Mouse (Mus musculus) midbrain, embryonic 16.5 days (tissue): Measurements from ENCODE around the gene Klc4. TPM values are rescaled to one million over a fixed set of nuclear protein-coding genes. Genes with fewer than 3 reads are reported as not detected.

ENCODE experiments used
- ATAC-seq: fragments of 200-750 bp; cut with Nextera tagmentation; 2 replicates; pipeline ENCODE4 v1.8.0; 2017; ENCODE audit warnings: moderate TSS enrichment
- H3K27ac ChIP-seq: fragments of 300-500 bp; sonication (generic); 2 replicates; pipeline ENCODE4 v1.5.1; 2014; ENCODE audit warnings: mild to moderate bottlenecking, low read length, mixed read lengths
- H3K27me3 ChIP-seq: fragments of 300-500 bp; sonication (generic); 2 replicates; pipeline ENCODE4 v1.6.1; 2014; ENCODE audit warnings: low read depth, low read length, mixed read lengths; ENCODE audit not compliant: control insufficient read depth, insufficient read depth
- H3K36me3 ChIP-seq: fragments of 300-500 bp; sonication (generic); 2 replicates; pipeline ENCODE4 v1.6.1; 2014; ENCODE audit warnings: mild to moderate bottlenecking, low read length, moderate library complexity, mixed read lengths; ENCODE audit not compliant: control insufficient read depth, insufficient read depth
- H3K4me1 ChIP-seq: fragments of 300-500 bp; sonication (generic); 2 replicates; pipeline ENCODE4 v1.6.1; 2014; ENCODE audit warnings: mild to moderate bottlenecking, low read length, mixed read lengths; ENCODE audit not compliant: control insufficient read depth, insufficient read depth
- H3K4me2 ChIP-seq: fragments of 300-500 bp; sonication (generic); 2 replicates; pipeline ENCODE4 v1.6.1; 2014; ENCODE audit warnings: mild to moderate bottlenecking, low read length, mixed read lengths
- H3K4me3 ChIP-seq: fragments of 300-500 bp; sonication (generic); 2 replicates; pipeline ENCODE4 v1.5.1; 2014; ENCODE audit warnings: low read depth, mild to moderate bottlenecking, low read length, moderate library complexity, mixed read lengths
- H3K9ac ChIP-seq: fragments of 300-500 bp; sonication (generic); 2 replicates; pipeline ENCODE4 v1.6.1; 2014; ENCODE audit warnings: low read depth, low read length, mixed read lengths
- H3K9me3 ChIP-seq: fragments of 300-500 bp; sonication (generic); replicated peaks from 2 replicates; pipeline ENCODE4 v1.6.1; 2014; ENCODE audit warnings: mild to moderate bottlenecking, low read length, mixed read lengths; ENCODE audit not compliant: control insufficient read depth, poor library complexity, severe bottlenecking
- WGBS: fragments of 180-500 bp; shearing (Covaris S2); extraction: QIAGEN DNeasy Blood & Tissue Kit; methylation state at CpG from one replicate; pipeline ENCODE4 v1.1.7; 2014; 5-methylcytosine and 5-hydroxymethylcytosine counted together
- polyA plus RNA-seq: library from polyadenylated mRNA; unstranded; fragments of >200 nt; fragmentation: Nextera tagmentation; extraction: Ambion mirVana; gene quantifications from 2 replicates; pipeline ENCODE4 v1.2.1, GENCODE M21; 2015

The Klc4 gene
- polyA plus RNA-seq, 1 experiment from 2014 or later, result 32.4 TPM

DNA sequence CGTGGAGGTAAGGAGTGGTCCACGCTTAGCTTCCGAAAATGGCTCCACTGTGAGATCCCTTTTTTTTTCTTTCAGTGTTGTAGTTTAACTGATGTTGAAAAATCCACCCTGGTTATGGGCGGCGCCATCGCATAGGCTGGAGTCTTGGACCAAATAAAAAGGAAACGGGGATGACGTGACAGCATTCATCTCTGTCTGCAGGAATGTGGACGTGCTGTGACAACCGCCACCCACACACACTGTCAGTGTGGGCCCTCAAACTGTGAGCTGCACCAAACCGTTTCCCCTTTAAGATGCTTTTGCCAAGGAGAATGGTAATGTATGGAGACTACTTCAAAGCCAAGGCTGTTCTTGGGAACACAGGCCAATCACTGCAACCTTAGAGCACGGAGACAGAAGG is 39.8 kb downstream of the Klc4 start:
- H3K9me3 ChIP-seq, result no peaks in the 10 kb centered on the region
- ATAC-seq, result no peak
- no peaks in the 10 kb centered on the region for H3K36me3 ChIP-seq
- no peak overlapping the region for H3K4me2 ChIP-seq
- H3K27me3 ChIP-seq, result no peaks in the 10 kb centered on the region
- no peak overlapping the region for H3K27ac ChIP-seq
- no peak overlapping the region for H3K9ac ChIP-seq
- no peak overlapping the region for H3K4me3 ChIP-seq
- H3K4me1 ChIP-seq, result peaks cover 13% of the 10 kb centered on the region; the same call in 1 of the 2 replicates
- WGBS, result 78% methylated on average over 12 of the region's 12 CpGs

GRCm38 (mm10) chr17:46605126-46605525 is 40.7 kb downstream of the Klc4 start:
- Histone ChIP-seq H3K4me2 (no peak overlapping the region), H3K4me1 (peaks cover 13% of the 10 kb centered on the region; the same call in 1 of the 2 replicates), H3K27ac (peak overlapping the region; percentile 47; the same call in 1 of the 2 replicates), H3K4me3 (no peak overlapping the region), H3K27me3 (no peaks in the 10 kb centered on the region), H3K36me3 (no peaks in the 10 kb centered on the region), H3K9me3 (no peaks in the 10 kb centered on the region), H3K9ac (peak overlapping the region; percentile 26; the same call in 1 of the 2 replicates)
- ATAC-seq, result no peak
- WGBS, result 42% methylated on average over 5 of the region's 5 CpGs

DNA sequence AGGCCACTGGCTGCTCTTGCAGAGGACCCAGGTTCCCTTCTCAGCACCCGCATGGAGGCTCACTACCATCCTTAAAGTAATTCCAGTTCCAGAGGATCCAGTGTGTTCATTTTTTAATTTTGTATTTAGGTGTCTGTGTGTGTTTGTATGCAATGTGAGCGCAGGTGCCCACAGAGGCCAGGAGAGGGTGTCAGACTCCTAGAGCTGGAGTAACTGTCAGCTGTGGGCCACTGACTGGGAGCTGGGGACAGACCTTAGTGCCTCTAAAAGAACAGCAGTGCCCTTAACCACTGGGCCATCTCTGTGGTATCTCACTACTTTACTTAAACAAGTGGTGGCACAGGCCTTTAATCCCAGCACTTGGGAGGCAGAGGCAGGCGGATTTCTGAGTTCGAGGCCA is 42.6 kb downstream of the Klc4 start:
- no peak for ATAC-seq
- Histone ChIP-seq H3K9ac (no peak overlapping the region), H3K27me3 (no peaks in the 10 kb centered on the region), H3K9me3 (no peaks in the 10 kb centered on the region), H3K4me2 (no peak overlapping the region), H3K4me1 (peaks cover 13% of the 10 kb centered on the region; the same call in 1 of the 2 replicates), H3K27ac (no peak overlapping the region), H3K4me3 (no peak overlapping the region), H3K36me3 (no peaks in the 10 kb centered on the region)
- 95% methylated on average over 4 of the region's 4 CpGs for WGBS

GRCm38 (mm10) chr17:46602212-46602611 is 43.6 kb downstream of the Klc4 start:
- Histone ChIP-seq H3K4me3 (no peak overlapping the region), H3K4me1 (peaks cover 13% of the 10 kb centered on the region; the same call in 1 of the 2 replicates), H3K9ac (no peak overlapping the region), H3K36me3 (no peaks in the 10 kb centered on the region), H3K4me2 (no peak overlapping the region), H3K27me3 (no peaks in the 10 kb centered on the region), H3K27ac (no peak overlapping the region), H3K9me3 (no peaks in the 10 kb centered on the region)
- 85% methylated on average over 9 of the region's 9 CpGs for WGBS
- ATAC-seq, result no peak

DNA sequence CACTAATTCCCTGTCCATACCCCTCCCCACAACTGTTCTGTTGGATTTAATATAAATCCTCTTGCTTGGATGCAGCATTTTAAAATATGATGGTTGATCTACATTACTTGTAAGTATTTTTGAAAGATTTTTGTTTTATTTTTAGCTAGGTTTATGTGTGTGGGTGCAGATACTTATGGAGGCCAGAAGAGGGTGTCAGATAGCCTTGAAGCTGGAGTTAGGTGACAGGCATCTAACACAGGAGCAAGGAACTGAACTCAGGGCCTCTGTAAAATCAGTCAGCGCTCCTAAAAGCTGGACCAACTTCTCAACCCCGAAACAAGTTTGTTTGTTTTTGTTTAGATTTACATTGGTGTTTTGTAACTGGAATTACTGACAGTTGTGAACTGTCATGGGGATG is 45.3 kb downstream of the Klc4 start:
- Histone ChIP-seq H3K9me3 (no peaks in the 10 kb centered on the region), H3K9ac (no peak overlapping the region), H3K4me1 (peaks cover 11% of the 10 kb centered on the region; the same call in 1 of the 2 replicates), H3K36me3 (no peaks in the 10 kb centered on the region), H3K27me3 (no peaks in the 10 kb centered on the region), H3K4me2 (no peak overlapping the region), H3K4me3 (no peak overlapping the region), H3K27ac (no peak overlapping the region)
- WGBS, result 98% methylated on average over 2 of the region's 2 CpGs
- no peak for ATAC-seq

DNA sequence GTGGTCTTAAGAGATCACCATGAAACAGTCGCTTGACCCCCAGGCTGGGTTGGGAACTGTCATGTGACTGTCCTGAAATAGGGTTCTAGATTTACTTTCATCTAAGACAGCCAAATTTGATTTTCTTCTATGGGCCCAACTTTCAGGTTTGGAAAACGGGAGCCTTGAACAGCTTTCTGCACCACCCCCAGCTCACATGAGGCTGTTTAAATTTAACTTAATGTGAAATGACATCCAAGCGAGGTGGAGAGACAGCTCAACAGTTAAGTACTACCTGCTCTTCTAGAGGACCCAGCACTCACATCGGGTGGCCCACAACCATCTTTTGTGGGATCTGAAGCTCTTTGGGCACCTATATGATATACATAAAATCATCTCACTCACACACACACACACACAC is 46.9 kb downstream of the Klc4 start:
- Histone ChIP-seq H3K4me1 (no peaks in the 10 kb centered on the region), H3K9me3 (no peaks in the 10 kb centered on the region), H3K27ac (no peak overlapping the region), H3K4me3 (no peak overlapping the region), H3K36me3 (no peaks in the 10 kb centered on the region), H3K27me3 (no peaks in the 10 kb centered on the region), H3K4me2 (no peak overlapping the region), H3K9ac (no peak overlapping the region)
- no peak for ATAC-seq
- WGBS, result 86% methylated on average over 4 of the region's 4 CpGs

GRCm38 (mm10) chr17:46597956-46598355 is 47.9 kb downstream of the Klc4 start:
- WGBS, result 89% methylated on average over 11 of the region's 11 CpGs
- Histone ChIP-seq H3K4me2 (no peak overlapping the region), H3K36me3 (no peaks in the 10 kb centered on the region), H3K4me1 (no peaks in the 10 kb centered on the region), H3K27me3 (no peaks in the 10 kb centered on the region), H3K9me3 (no peaks in the 10 kb centered on the region), H3K27ac (no peak overlapping the region), H3K9ac (no peak overlapping the region), H3K4me3 (no peak overlapping the region)
- ATAC-seq, result no peak

- 81% methylated on average over 6 of the region's 6 CpGs for WGBS
- H3K27ac ChIP-seq, result 0 out of 2 replicates have a peak overlapping the region, but pooled peaks have one; percentile 7
- 0 out of 2 replicates have a peak, but pooled peaks cover under 1% of the 10 kb centered on the region for H3K36me3 ChIP-seq
- no peaks in the 10 kb centered on the region for H3K27me3 ChIP-seq
- no peak for ATAC-seq
- H3K9me3 ChIP-seq, result no peaks in the 10 kb centered on the region
- H3K4me2 ChIP-seq, result no peak overlapping the region
- no peak overlapping the region for H3K4me3 ChIP-seq
- H3K4me1 ChIP-seq, result no peaks in the 10 kb centered on the region
- H3K9ac ChIP-seq, result no peak overlapping the region
Measured at GRCm38 (mm10) chr17:46595336-46595735, 50.5 kb downstream of the Klc4 start.

- WGBS, result 49% methylated on average over 9 of the region's 9 CpGs
- no peaks in the 10 kb centered on the region for H3K27me3 ChIP-seq
- no peak overlapping the region for H3K4me2 ChIP-seq
- no peak overlapping the region for H3K4me3 ChIP-seq
- H3K9ac ChIP-seq, result no peak overlapping the region
- H3K9me3 ChIP-seq, result no peaks in the 10 kb centered on the region
- 0 out of 2 replicates have a peak, but pooled peaks cover 3% of the 10 kb centered on the region for H3K36me3 ChIP-seq
- ATAC-seq, result no peak
- H3K4me1 ChIP-seq, result no peaks in the 10 kb centered on the region
- H3K27ac ChIP-seq, result no peak overlapping the region
Measured at GRCm38 (mm10) chr17:46594606-46595005, 51.2 kb downstream of the Klc4 start.
